Mouse (Mus musculus) midbrain, embryonic 14.5 days (tissue): Measurements from ENCODE around the gene Trim46. TPM values are rescaled to one million over a fixed set of nuclear protein-coding genes. Genes with fewer than 3 reads are reported as not detected.
A peak's percentile ranks its signal among the peaks of the same experiment; 100 is the strongest.

ENCODE experiments used
- ATAC-seq: fragments of 200-750 bp; cut with Nextera tagmentation; 2 replicates; pipeline ENCODE4 v1.8.0; 2017; ENCODE audit warnings: moderate number of reproducible peaks, moderate library complexity; ENCODE audit not compliant: low FRiP score, low TSS enrichment
- DNase-seq: peaks from one replicate; pipeline ENCODE4 v3.0.0-alpha.2; 2015
- H3K27ac ChIP-seq: fragments of 300-500 bp; sonication (generic); replicated peaks from 2 replicates; pipeline ENCODE4 v1.5.1; 2014; ENCODE audit warnings: mild to moderate bottlenecking, low read depth, low read length, moderate library complexity
- H3K27me3 ChIP-seq: fragments of 300-500 bp; sonication (generic); 2 replicates; pipeline ENCODE4 v1.6.1; 2014; ENCODE audit warnings: low read length, control low read depth, mixed read lengths; ENCODE audit not compliant: control insufficient read depth, insufficient read depth
- H3K36me3 ChIP-seq: fragments of 300-500 bp; sonication (generic); 2 replicates; pipeline ENCODE4 v1.6.1; 2014; ENCODE audit warnings: low read length, control low read depth; ENCODE audit not compliant: control insufficient read depth, insufficient read depth
- H3K4me1 ChIP-seq: fragments of 300-500 bp; sonication (generic); 2 replicates; pipeline ENCODE4 v1.6.1; 2014; ENCODE audit warnings: mild to moderate bottlenecking, antibody characterized with exemption, low read length, control low read depth; ENCODE audit not compliant: control insufficient read depth, insufficient read depth
- H3K4me2 ChIP-seq: fragments of 300-500 bp; sonication (generic); 2 replicates; pipeline ENCODE4 v1.6.1; 2014; ENCODE audit warnings: mild to moderate bottlenecking, low read length, moderate library complexity
- H3K4me3 ChIP-seq: fragments of 300-500 bp; sonication (generic); replicated peaks from 2 replicates; pipeline ENCODE4 v1.5.1; 2014; ENCODE audit warnings: low read depth, low read length
- H3K9ac ChIP-seq: fragments of 300-500 bp; sonication (generic); replicated peaks from 2 replicates; pipeline ENCODE4 v1.6.1; 2014; ENCODE audit warnings: mild to moderate bottlenecking, low read length, moderate library complexity
- H3K9me3 ChIP-seq: fragments of 300-500 bp; sonication (generic); 2 replicates; pipeline ENCODE4 v1.6.1; 2016; ENCODE audit warnings: low read length, control low read depth, mixed read lengths; ENCODE audit not compliant: control insufficient read depth
- whole genome bisulfite sequencing: fragments of 180-500 bp; shearing (Covaris S2); extraction: QIAGEN DNeasy Blood & Tissue Kit; methylation state at CpG from one replicate; pipeline ENCODE4 v1.1.7; 2014; 5-methylcytosine and 5-hydroxymethylcytosine counted together
- microRNA counts: library from miRNA; unstranded; fragments of <30 nt; microRNA quantifications from one replicate; lab custom pipeline; 2016
- microRNA-seq: library from miRNA; unstranded; fragments of <30 nt; microRNA quantifications from one replicate; pipeline ENCODE4, GENCODE M21; 2016
- polyA plus RNA-seq: library from polyadenylated mRNA; unstranded; fragments of >200 nt; fragmentation: Nextera tagmentation; extraction: Ambion mirVana; gene quantifications from 2 replicates; pipeline ENCODE4 v1.2.1, GENCODE M21; 2014

Trim46 gene
- polyA plus RNA-seq, 1 experiment from 2014 or later: 63.4 TPM

DNA sequence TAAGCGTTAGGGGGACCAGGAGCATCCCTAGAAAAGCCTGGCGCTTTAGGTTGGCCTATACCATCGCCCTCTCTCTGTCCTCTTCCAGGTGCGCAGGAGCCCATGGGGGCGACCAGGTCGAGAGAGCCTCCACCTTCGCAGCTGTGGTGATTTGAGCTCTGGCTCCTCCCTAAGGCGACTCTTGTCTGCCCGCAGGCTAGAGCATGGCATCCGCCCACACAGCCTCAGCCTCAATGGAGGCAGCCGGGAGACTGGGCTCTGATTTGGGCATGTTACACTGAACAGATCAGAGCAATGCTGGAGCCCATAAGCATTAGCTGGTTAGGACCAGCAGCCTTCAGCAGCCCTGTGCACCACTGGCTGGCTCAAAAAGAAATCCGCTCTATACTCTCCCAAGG, 57.6 kb downstream of the Trim46 start:
- H3K27me3 ChIP-seq: no peaks in the 10 kb centered on the region
- H3K4me1 ChIP-seq: peaks cover 11% of the 10 kb centered on the region
- no peak overlapping the region for H3K27ac ChIP-seq
- no peak for DNase-seq
- no peak overlapping the region for H3K4me2 ChIP-seq
- H3K4me3 ChIP-seq: no peak overlapping the region
- 59% methylated on average over 12 of the region's 12 CpGs for WGBS
- H3K9ac ChIP-seq: no peak overlapping the region
- H3K36me3 ChIP-seq: peaks cover 23% of the 10 kb centered on the region
- H3K9me3 ChIP-seq: no peaks in the 10 kb centered on the region
- ATAC-seq: no peak

DNA sequence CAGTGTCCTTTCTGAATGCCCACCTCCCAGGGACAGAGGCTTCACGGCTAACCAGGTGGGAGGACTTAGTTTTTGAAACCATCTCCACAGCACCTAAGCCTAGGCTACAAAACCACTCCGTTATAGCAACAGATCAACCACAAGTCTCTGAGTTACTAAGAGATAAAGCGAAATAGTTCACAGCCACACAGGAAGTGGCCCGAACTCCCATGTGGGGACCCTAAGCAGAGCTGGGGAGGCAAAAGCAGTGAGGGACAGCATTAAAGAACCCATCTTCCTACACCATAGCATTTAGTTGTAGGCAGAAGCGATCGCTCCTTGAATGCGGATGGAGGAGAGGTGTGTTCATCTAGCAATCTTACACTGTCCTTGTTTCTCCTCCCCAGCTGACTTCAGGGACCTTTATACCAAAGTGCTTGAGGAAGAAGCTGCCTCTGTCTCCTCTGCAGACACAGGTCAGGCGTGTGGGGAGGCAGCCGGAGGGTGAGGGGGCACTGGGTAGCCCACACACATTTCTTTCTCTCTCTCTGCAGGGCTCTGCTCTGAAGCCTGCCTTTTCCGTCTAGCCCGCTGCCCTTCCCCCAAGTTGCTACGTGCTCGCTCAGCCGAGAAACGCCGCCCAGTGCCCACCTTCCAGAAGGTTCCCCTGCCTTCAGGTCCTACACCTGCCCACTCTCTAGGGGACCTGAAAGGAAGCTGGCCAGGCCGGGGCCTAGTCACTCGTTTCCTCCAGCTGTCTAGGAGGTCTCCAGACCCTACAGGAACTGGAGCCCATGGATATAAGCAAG, 58.2 kb downstream of the Trim46 start:
- no peak overlapping the region for H3K4me3 ChIP-seq
- no peaks in the 10 kb centered on the region for H3K27me3 ChIP-seq
- ATAC-seq (no peak), DNase-seq (no peak)
- no peak overlapping the region for H3K27ac ChIP-seq
- WGBS: 53% methylated on average over 18 of the region's 18 CpGs
- no peak overlapping the region for H3K9ac ChIP-seq
- H3K9me3 ChIP-seq: no peaks in the 10 kb centered on the region
- H3K4me1 ChIP-seq: peaks cover 12% of the 10 kb centered on the region
- H3K4me2 ChIP-seq: no peak overlapping the region
- H3K36me3 ChIP-seq: peaks cover 23% of the 10 kb centered on the region

DNA sequence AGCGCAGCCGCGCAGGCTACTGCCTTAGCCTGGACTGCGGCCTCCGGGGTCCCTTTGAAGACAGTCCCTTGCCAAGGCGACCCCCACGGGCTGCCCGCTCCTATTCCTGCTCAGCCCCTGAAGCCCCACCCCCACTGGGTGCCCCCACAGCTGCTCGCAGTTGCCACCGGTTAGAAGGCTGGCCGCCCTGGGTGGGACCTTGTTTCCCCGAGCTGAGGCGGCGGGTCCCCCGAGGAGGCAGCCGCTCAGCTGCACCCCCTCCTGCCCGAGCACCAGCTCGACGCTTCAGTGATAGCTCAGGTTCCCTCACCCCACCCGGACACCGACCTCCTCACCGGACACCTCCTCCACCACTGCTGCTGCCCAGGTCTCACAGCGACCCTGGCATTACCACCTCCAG, 58.9 kb downstream of the Trim46 start:
- H3K27ac ChIP-seq: no peak overlapping the region
- peaks cover 26% of the 10 kb centered on the region for H3K36me3 ChIP-seq
- H3K27me3 ChIP-seq: no peaks in the 10 kb centered on the region
- ATAC-seq: no peak
- no peak overlapping the region for H3K4me3 ChIP-seq
- no peaks in the 10 kb centered on the region for H3K9me3 ChIP-seq
- no peak overlapping the region for H3K9ac ChIP-seq
- 29% methylated on average over 23 of the region's 23 CpGs for WGBS
- DNase-seq: no peak
- H3K4me1 ChIP-seq: peaks cover 12% of the 10 kb centered on the region
- no peak overlapping the region for H3K4me2 ChIP-seq

MicroRNAs within 50 kb of the gene (microRNA counts, 519-probe panel; counts per million panel counts)
- 5,142 counts per million, percentile 54 among the panel's probes with 10 or more counts for microRNA mmu-miR-92b (lab: Ali Mortazavi, UCI)

Small RNA genes lying within 50 kb of the gene (microRNA-seq; reads per million reads assigned to microRNA genes)
- gene Mir92b: 4,459 reads per million, percentile 90 among the genes with 10 or more reads in this experiment

Other genes with a start within 250 kb of the Trim46 start
- gene Rusc1, start 153.0 kb downstream of the Trim46 start, polyA plus RNA-seq: 90.1 and 107 TPM in 2 replicates
- gene Gm43738, start 145.2 kb downstream of the Trim46 start, polyA plus RNA-seq: not detected in 2 replicates
- gene Fdps, start 144.3 kb downstream of the Trim46 start, polyA plus RNA-seq: 364 and 475 TPM in 2 replicates
- 0.07 and 0.29 TPM in 2 replicates for gene Pklr, start 110.2 kb downstream of the Trim46 start, polyA plus RNA-seq
- 23.6 and 30.7 TPM in 2 replicates for gene Hcn3, start 86.1 kb downstream of the Trim46 start, polyA plus RNA-seq
- gene Clk2, start 81.5 kb downstream of the Trim46 start, polyA plus RNA-seq: 22.0 and 24.6 TPM in 2 replicates
- 104 and 123 TPM in 2 replicates for gene Scamp3, start 68.8 kb downstream of the Trim46 start, polyA plus RNA-seq
- 25.0 and 25.3 TPM in 2 replicates for gene Fam189b, start 63.2 kb downstream of the Trim46 start, polyA plus RNA-seq
- 42.0 and 47.8 TPM in 2 replicates for gene Gba, start 43.4 kb downstream of the Trim46 start, polyA plus RNA-seq
- gene Thbs3, start 31.1 kb downstream of the Trim46 start, polyA plus RNA-seq: 46.0 and 47.6 TPM in 2 replicates
- 144 and 151 TPM in 2 replicates for gene Mtx1, start 19.2 kb downstream of the Trim46 start, polyA plus RNA-seq
- 2.1 and 2.4 TPM in 2 replicates for gene Muc1, start 17.3 kb downstream of the Trim46 start, polyA plus RNA-seq
- gene Krtcap2, start 343 bp downstream of the Trim46 start, polyA plus RNA-seq: 199 and 237 TPM in 2 replicates
- gene Dpm3, start 13.0 kb upstream of the Trim46 start, polyA plus RNA-seq: 71.6 and 84.1 TPM in 2 replicates
- gene Slc50a1, start 24.3 kb upstream of the Trim46 start, polyA plus RNA-seq: 35.3 and 38.1 TPM in 2 replicates
- 5.2 and 8.7 TPM in 2 replicates for gene Efna1, start 34.8 kb upstream of the Trim46 start, polyA plus RNA-seq
- 31.1 and 43.4 TPM in 2 replicates for gene Efna3, start 76.7 kb upstream of the Trim46 start, polyA plus RNA-seq
- gene Efna4, start 91.7 kb upstream of the Trim46 start, polyA plus RNA-seq: 5.6 and 5.9 TPM in 2 replicates
- gene Adam15, start 103.7 kb upstream of the Trim46 start, polyA plus RNA-seq: 32.2 and 36.2 TPM in 2 replicates
- 0.14 and 0.36 TPM in 2 replicates for gene Dcst2, start 115.7 kb upstream of the Trim46 start, polyA plus RNA-seq
- gene Dcst1, start 118.9 kb upstream of the Trim46 start, polyA plus RNA-seq: 0.54 and 0.55 TPM in 2 replicates
- 0.42 and 0.47 TPM in 2 replicates for gene Zbtb7b, start 148.5 kb upstream of the Trim46 start, polyA plus RNA-seq
- 0.53 TPM in 1 of 2 replicates, not detected in the other for gene Lenep, start 156.5 kb upstream of the Trim46 start, polyA plus RNA-seq
- 34.8 and 34.9 TPM in 2 replicates for gene Flad1, start 165.6 kb upstream of the Trim46 start, polyA plus RNA-seq
- gene Cks1b, start 172.1 kb upstream of the Trim46 start, polyA plus RNA-seq: 103 and 115 TPM in 2 replicates
- 5.9 and 10.2 TPM in 2 replicates for gene Shc1, start 172.1 kb upstream of the Trim46 start, polyA plus RNA-seq
- 43.4 and 50.6 TPM in 2 replicates for gene Pygo2, start 183.9 kb upstream of the Trim46 start, polyA plus RNA-seq
- 7.6 and 9.7 TPM in 2 replicates for gene Pbxip1, start 190.4 kb upstream of the Trim46 start, polyA plus RNA-seq
- gene Pmvk, start 208.2 kb upstream of the Trim46 start, polyA plus RNA-seq: 106 and 132 TPM in 2 replicates